Mouse (Mus musculus) heart, adult 2 months (tissue): ENCODE measurements around the gene Plxna4. TPM values are rescaled to one million over a fixed set of nuclear protein-coding genes. Genes with fewer than 3 reads are reported as not detected.
A peak's percentile ranks its signal among the peaks of the same experiment; 100 is the strongest.

Experiments
- DNase-seq, 2 experiments: peaks; one replicate each; pipeline ENCODE4 v3.0.0; 2021
- H3K27ac ChIP-seq: fragments of 200-600 bp; 2 replicates; pipeline ENCODE4 v1.8.1; 2022
- H3K27me3 ChIP-seq: fragments of 200-500 bp; 2 replicates; pipeline ENCODE4 v1.6.1; 2012; ENCODE audit warnings: mild to moderate bottlenecking, low read length, inconsistent platforms, mixed read lengths; ENCODE audit not compliant: control insufficient read depth, insufficient read depth
- H3K36me3 ChIP-seq: fragments of 200-500 bp; 2 replicates; pipeline ENCODE4 v1.6.1; 2012; ENCODE audit warnings: low read length, inconsistent platforms; ENCODE audit not compliant: control insufficient read depth, insufficient read depth
- H3K4me1 ChIP-seq: fragments of 200-500 bp; 2 replicates; pipeline ENCODE4 v1.6.1; 2011; ENCODE audit warnings: low read length; ENCODE audit not compliant: control insufficient read depth, insufficient read depth
- H3K4me3 ChIP-seq: fragments of 200-600 bp; 2 replicates; pipeline ENCODE4 v1.8.1; 2022
- H3K79me2 ChIP-seq: fragments of 200-500 bp; replicated peaks from 2 replicates; pipeline ENCODE4 v1.6.1; 2012; ENCODE audit warnings: mild to moderate bottlenecking, inconsistent platforms, low read length, moderate library complexity, mixed read lengths; ENCODE audit not compliant: control insufficient read depth, insufficient read depth
- H3K9ac ChIP-seq: fragments of 200-500 bp; 2 replicates; pipeline ENCODE4 v1.6.1; 2012; ENCODE audit warnings: low read depth, mild to moderate bottlenecking, control low read depth, inconsistent platforms, low read length, mixed read lengths
- CTCF ChIP-seq: fragments of 200-600 bp; IDR thresholded peaks from 2 replicates; pipeline ENCODE4 v1.8.1; 2022; ENCODE audit warnings: antibody characterized with exemption, mild to moderate bottlenecking, moderate library complexity
- EP300 ChIP-seq: fragments of 200-500 bp; IDR thresholded peaks from 2 replicates; pipeline ENCODE4 v1.6.1; 2011; ENCODE audit warnings: low read depth, low read length, control low read depth; ENCODE audit not compliant: insufficient read depth
- POLR2A ChIP-seq: fragments of 200-500 bp; IDR thresholded peaks from 2 replicates; pipeline ENCODE4 v1.6.1; 2011; ENCODE audit warnings: mild to moderate bottlenecking, low read depth, low read length, control low read depth; ENCODE audit not compliant: insufficient read depth
- WGBS: fragments of 180-500 bp; shearing (Covaris S2); methylation state at CpG from one replicate; pipeline ENCODE4 v1.1.7; 2018; 5-methylcytosine and 5-hydroxymethylcytosine counted together
- intact Hi-C: fragments of 180-260 bp; cut with DNase I; formaldehyde crosslinking; loops from one replicate; pipeline ENCODE4 v1.15.1; 2025
- polyA plus RNA-seq: library from polyadenylated mRNA; depleted of rRNA; stranded (reverse); fragments of >200 nt; gene quantifications from 2 replicates; pipeline ENCODE4 v1.2.3, GENCODE M21; 2012
- total RNA-seq, 2 experiments: library from RNA; stranded (reverse); gene quantifications; 2 replicates each; pipeline ENCODE4 v1.2.3; 2021

Gene Plxna4
- total and polyA plus RNA-seq, 3 experiments: 3.7 to 14.1 (median 11.7) TPM

GRCm38 (mm10) chr6:32386915-32387314 lies 201.1 kb downstream of the Plxna4 start:
- Histone ChIP-seq H3K36me3 (no peaks in the 10 kb centered on the region; the same call in 1 of the 2 replicates), H3K4me1 (peaks cover 10% of the 10 kb centered on the region), H3K79me2 (no peaks in the 10 kb centered on the region; the same call in 1 of the 2 replicates), H3K9ac (no peak overlapping the region), H3K27me3 (no peaks in the 10 kb centered on the region), H3K4me3 (no peak overlapping the region), H3K27ac (no peak overlapping the region)
- TF ChIP-seq POLR2A: no peak
- TF ChIP-seq CTCF: no peak
- no peak for TF ChIP-seq EP300
- DNase-seq: no peak
- intact Hi-C loops: no loop called here
- 65% methylated on average over 2 of the region's 2 CpGs for WGBS

GRCm38 (mm10) chr6:32384937-32385336 lies 203.1 kb downstream of the Plxna4 start:
- intact Hi-C loops: no loop called here
- Histone ChIP-seq H3K36me3 (no peaks in the 10 kb centered on the region; the same call in 1 of the 2 replicates), H3K79me2 (no peaks in the 10 kb centered on the region; the same call in 1 of the 2 replicates), H3K27me3 (no peaks in the 10 kb centered on the region), H3K27ac (no peak overlapping the region), H3K4me3 (no peak overlapping the region), H3K4me1 (peaks cover 10% of the 10 kb centered on the region), H3K9ac (no peak overlapping the region)
- DNase-seq: no peak
- TF ChIP-seq POLR2A (no peak), CTCF (no peak), EP300 (no peak)
- 81% methylated on average over 8 of the region's 8 CpGs for WGBS

- intact Hi-C loops: no loop called here
- H3K4me3 ChIP-seq: no peak overlapping the region
- DNase-seq: no peak
- H3K27me3 ChIP-seq: no peaks in the 10 kb centered on the region
- H3K4me1 ChIP-seq: peaks cover 10% of the 10 kb centered on the region
- H3K36me3 ChIP-seq: no peaks in the 10 kb centered on the region; the same call in 1 of the 2 replicates
- TF ChIP-seq EP300 (no peak), POLR2A (no peak), CTCF (no peak)
- no peak overlapping the region for H3K9ac ChIP-seq
- WGBS: 92% methylated on average over 8 of the region's 8 CpGs
- H3K79me2 ChIP-seq: no peaks in the 10 kb centered on the region; the same call in 1 of the 2 replicates
- no peak overlapping the region for H3K27ac ChIP-seq
These were observed 203.6 kb downstream of the Plxna4 start for GRCm38 (mm10) chr6:32384423-32384822.

GRCm38 (mm10) chr6:32381516-32381915 lies 206.5 kb downstream of the Plxna4 start:
- intact Hi-C loops: no loop called here
- H3K4me3 ChIP-seq: no peak overlapping the region
- no peak overlapping the region for H3K27ac ChIP-seq
- TF ChIP-seq EP300 (no peak), POLR2A (no peak), CTCF (no peak)
- DNase-seq: no peak
- H3K36me3 ChIP-seq: no peaks in the 10 kb centered on the region
- H3K27me3 ChIP-seq: no peaks in the 10 kb centered on the region
- H3K9ac ChIP-seq: no peak overlapping the region
- H3K4me1 ChIP-seq: peaks cover 6% of the 10 kb centered on the region
- 86% methylated on average over 10 of the region's 10 CpGs for WGBS
- no peaks in the 10 kb centered on the region for H3K79me2 ChIP-seq

DNA sequence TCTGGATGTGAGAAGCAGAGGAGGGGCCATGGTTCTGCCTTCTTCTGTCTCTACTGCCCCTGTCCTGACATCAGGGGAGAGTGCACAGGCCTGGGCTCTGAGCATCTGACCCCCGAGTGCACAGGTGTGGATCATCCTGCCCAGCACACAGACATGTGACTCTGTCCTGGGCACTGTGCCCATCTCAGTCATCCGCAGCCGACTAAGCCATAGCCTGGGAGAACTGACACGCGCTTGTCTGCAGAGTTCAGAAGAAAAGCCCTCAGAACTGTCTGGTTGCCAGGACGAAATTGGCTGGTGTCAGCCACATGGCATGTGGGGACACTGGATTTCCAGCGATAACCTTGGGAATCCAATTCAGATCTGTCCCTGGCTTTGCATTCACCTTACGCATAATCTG lies 210.8 kb downstream of the Plxna4 start:
- Histone ChIP-seq H3K36me3 (no peaks in the 10 kb centered on the region), H3K27me3 (no peaks in the 10 kb centered on the region), H3K27ac (peak overlapping the region; percentile 45), H3K79me2 (no peaks in the 10 kb centered on the region), H3K4me1 (peaks cover 4% of the 10 kb centered on the region), H3K9ac (no peak overlapping the region), H3K4me3 (no peak overlapping the region)
- TF ChIP-seq POLR2A (no peak), CTCF (no peak), EP300 (peak; percentile 66)
- peak; percentile 63 to 81 for DNase-seq
- 28% methylated on average over 8 of the region's 8 CpGs for WGBS
- intact Hi-C loops: no loop called here

GRCm38 (mm10) chr6:32373931-32374361 lies 214.0 kb downstream of the Plxna4 start:
- no peak for DNase-seq
- H3K27me3 ChIP-seq: no peaks in the 10 kb centered on the region
- H3K79me2 ChIP-seq: no peaks in the 10 kb centered on the region
- intact Hi-C loops: no loop called here
- WGBS: 79% methylated on average over 8 of the region's 8 CpGs
- H3K4me1 ChIP-seq: peaks cover 4% of the 10 kb centered on the region
- no peaks in the 10 kb centered on the region for H3K36me3 ChIP-seq
- TF ChIP-seq POLR2A: no peak
- no peak for TF ChIP-seq EP300
- no peak for TF ChIP-seq CTCF
- H3K4me3 ChIP-seq: no peak overlapping the region
- no peak overlapping the region for H3K9ac ChIP-seq
- H3K27ac ChIP-seq: no peak overlapping the region

DNA sequence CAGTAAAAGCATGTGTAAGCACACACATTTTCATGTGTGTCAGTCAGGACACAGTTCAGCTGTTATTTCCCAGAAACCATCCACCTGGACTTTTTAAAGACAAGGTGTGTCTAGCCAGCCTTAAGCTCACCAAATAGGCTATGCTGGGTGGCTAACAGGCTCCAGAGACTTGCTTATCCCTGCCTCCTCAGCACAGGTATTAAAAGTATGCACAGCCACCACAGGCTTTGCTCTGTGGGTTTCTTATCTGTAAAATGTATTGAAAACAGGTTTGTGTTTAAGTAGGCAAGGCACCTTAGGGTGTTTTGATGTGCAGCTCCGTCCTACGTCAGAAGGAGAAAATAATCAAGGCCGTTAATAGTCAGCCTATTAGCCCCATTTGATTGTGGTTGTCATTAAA lies 218.9 kb downstream of the Plxna4 start:
- 87% methylated on average over 3 of the region's 3 CpGs for WGBS
- DNase-seq: no peak
- TF ChIP-seq CTCF (no peak), POLR2A (no peak), EP300 (no peak)
- intact Hi-C loops: no loop called here
- Histone ChIP-seq H3K4me1 (peaks cover 4% of the 10 kb centered on the region), H3K79me2 (no peaks in the 10 kb centered on the region), H3K9ac (no peak overlapping the region), H3K36me3 (no peaks in the 10 kb centered on the region), H3K27me3 (no peaks in the 10 kb centered on the region), H3K4me3 (no peak overlapping the region), H3K27ac (no peak overlapping the region)
